Mouse (Mus musculus): Measurements from ENCODE around the gene Hdgf. TPM values are rescaled to one million over a fixed set of nuclear protein-coding genes. Genes with fewer than 3 reads are reported as not detected.

Hdgf gene
- total and polyA plus RNA-seq, 3 experiments, result 199 to 468 (median 215) TPM

GRCm38 (mm10) chr3:87920270-87920943 is 14.3 kb downstream of the Hdgf start:
- in situ Hi-C loops (cut with MboI; ENCODE audit: low pct_ligation_motif_present, low pct_unique_long_range_greater_than_20kb, low sequenced_read_pairs) (no loop called here), dilution Hi-C loops (cut with MboI; ENCODE audit: extremely low pct_ligation_motif_present, extremely low pct_unique_long_range_greater_than_20kb, low sequenced_read_pairs) (no loop called here)
- peaks cover 39 to 66% of the 10 kb centered on the region in 2 experiments for H3K36me3 ChIP-seq (replicated peaks in 1 of 2; ENCODE audit: control insufficient read depth in 1 of 2, insufficient read depth in 1 of 2, low read length in 1 of 2)
- peak overlapping the region; percentile 87 for H3K9ac ChIP-seq (ENCODE audit: insufficient read depth, low read depth)
- peak overlapping the region; percentile 90 for H3K4me2 ChIP-seq (ENCODE audit: insufficient read depth, low read depth, poor library complexity, severe bottlenecking)
- peaks cover 16% of the 10 kb centered on the region for H3K79me2 ChIP-seq (replicated peaks; ENCODE audit: control insufficient read depth, extremely low read depth, insufficient read depth, poor library complexity, severe bottlenecking)
- H3K27me3 ChIP-seq (replicated peaks), result no peaks in the 10 kb centered on the region
- H3K4me3 ChIP-seq (replicated peaks in 1 of 3; ENCODE audit: low read depth in 2 of 3, low read length in 2 of 3, poor library complexity in 1 of 3), result peak overlapping the region; percentile 70 to 83 (median 81)
- 0 out of 2 replicates have a peak overlapping the region, but pooled peaks have one; percentile 13 for H3K27ac ChIP-seq (ENCODE audit: insufficient read depth, low read depth)
- DNase-seq (ENCODE audit: extremely low read depth), result no peak
- peak; percentile 77 for TF ChIP-seq ZNF384 (IDR thresholded peaks at IDR 0.05; ENCODE audit: low read depth, low read length)
- TF ChIP-seq SIN3A (IDR thresholded peaks at IDR 0.05; ENCODE audit: low read length), result peak; percentile 49; the same call in 1 of the 2 replicates
- peak; percentile 64; the same call in 1 of the 2 replicates for TF ChIP-seq MYC (IDR thresholded peaks at IDR 0.05; ENCODE audit: low read depth, low read length)
- TF ChIP-seq TBP (conservative IDR thresholded peaks at IDR 0.05; ENCODE audit: low read depth, low read length), result 0 out of 2 replicates have a peak, but pooled peaks have one; percentile 60
- TF ChIP-seq KAT2A (IDR thresholded peaks at IDR 0.05; ENCODE audit: insufficient replicate concordance, low read length), result no peak
- TF ChIP-seq HCFC1 (IDR thresholded peaks at IDR 0.05; ENCODE audit: low read depth, low read length), result no peak
- peak in 1 of 2 experiments; percentile 55; a peak in 2 of 4 replicates for TF ChIP-seq CTCF (conservative IDR thresholded peaks at IDR 0.05 in 1 of 2, IDR thresholded peaks at IDR 0.05 in 1 of 2; ENCODE audit: low read depth in 2 of 2, low read length in 2 of 2)
- TF ChIP-seq CHD2 (IDR thresholded peaks at IDR 0.05; ENCODE audit: low read length), result no peak
- TF ChIP-seq CHD1 (IDR thresholded peaks at IDR 0.05; ENCODE audit: low read depth, low read length), result no peak
- H3K9me3 ChIP-seq (replicated peaks; ENCODE audit: low read length), result no peaks in the 10 kb centered on the region
- H3K4me1 ChIP-seq (ENCODE audit: control insufficient read depth in 1 of 2, insufficient read depth in 2 of 2), result peaks cover 0 to 19% of the 10 kb centered on the region in 2 experiments; a peak in 1 of 4 replicates

GRCm38 (mm10) chr3:87924996-87925395 is 18.9 kb downstream of the Hdgf start:
- dilution Hi-C loops (cut with MboI; ENCODE audit: extremely low pct_ligation_motif_present, extremely low pct_unique_long_range_greater_than_20kb, low sequenced_read_pairs), result no loop called here
- in situ Hi-C loops (cut with MboI; ENCODE audit: low pct_ligation_motif_present, low pct_unique_long_range_greater_than_20kb, low sequenced_read_pairs), result no loop called here
- no peak for TF ChIP-seq USF1 (IDR thresholded peaks at IDR 0.05; ENCODE audit: low read depth, low read length)
- no peak for TF ChIP-seq MAX (IDR thresholded peaks at IDR 0.05; ENCODE audit: low read length)
- TF ChIP-seq ZKSCAN1 (IDR thresholded peaks at IDR 0.05; ENCODE audit: borderline replicate concordance, low read depth, low read length), result no peak
- TF ChIP-seq JUN (IDR thresholded peaks at IDR 0.05; ENCODE audit: insufficient read depth, low read depth, low read length), result no peak
- no peak for TF ChIP-seq RAD21 (IDR thresholded peaks at IDR 0.05; ENCODE audit: low read depth, low read length)
- no peak for TF ChIP-seq HCFC1 (IDR thresholded peaks at IDR 0.05; ENCODE audit: low read depth, low read length)
- TF ChIP-seq TBP (conservative IDR thresholded peaks at IDR 0.05; ENCODE audit: low read depth, low read length), result no peak
- TF ChIP-seq NRF1 (IDR thresholded peaks at IDR 0.05; ENCODE audit: low read depth, low read length), result no peak
- TF ChIP-seq CHD1 (IDR thresholded peaks at IDR 0.05; ENCODE audit: low read depth, low read length), result no peak
- peaks cover 0 to 21% of the 10 kb centered on the region in 2 experiments; a peak in 2 of 4 replicates for H3K4me1 ChIP-seq (ENCODE audit: control insufficient read depth in 1 of 2, insufficient read depth in 2 of 2)
- no peak overlapping the region for H3K4me3 ChIP-seq (replicated peaks in 1 of 3; ENCODE audit: low read depth in 2 of 3, low read length in 2 of 3, poor library complexity in 1 of 3)
- no peak overlapping the region for H3K4me2 ChIP-seq (ENCODE audit: insufficient read depth, low read depth, poor library complexity, severe bottlenecking)
- DNase-seq (ENCODE audit: extremely low read depth), result no peak
- no peaks in the 10 kb centered on the region for H3K27me3 ChIP-seq (replicated peaks)
- H3K36me3 ChIP-seq (replicated peaks in 1 of 2; ENCODE audit: control insufficient read depth in 1 of 2, insufficient read depth in 1 of 2, low read length in 1 of 2), result peaks cover 57 to 68% of the 10 kb centered on the region in 2 experiments
- H3K9me3 ChIP-seq (replicated peaks; ENCODE audit: low read length), result no peaks in the 10 kb centered on the region
- no peak overlapping the region for H3K27ac ChIP-seq (ENCODE audit: insufficient read depth, low read depth)
- H3K9ac ChIP-seq (ENCODE audit: insufficient read depth, low read depth), result no peak overlapping the region
- H3K79me2 ChIP-seq (replicated peaks; ENCODE audit: control insufficient read depth, extremely low read depth, insufficient read depth, poor library complexity, severe bottlenecking), result peaks cover 27% of the 10 kb centered on the region

All from CH12.LX (cell line).